Mouse (Mus musculus) effector memory CD4-positive, alpha-beta T cell, adult 5 months (primary cell): ENCODE measurements around the gene Tgfbrap1. TPM values are rescaled to one million over a fixed set of nuclear protein-coding genes. Genes with fewer than 3 reads are reported as not detected.

Experiments used
- polyA plus RNA-seq: library from polyadenylated mRNA; unstranded; fragments of 100-300 nt; shearing (Covaris generic); gene quantifications from one replicate; pipeline ENCODE4 v1.2.1, GENCODE M21; 2017

Tgfbrap1 gene
- polyA plus RNA-seq = 15.0 TPM

DNA sequence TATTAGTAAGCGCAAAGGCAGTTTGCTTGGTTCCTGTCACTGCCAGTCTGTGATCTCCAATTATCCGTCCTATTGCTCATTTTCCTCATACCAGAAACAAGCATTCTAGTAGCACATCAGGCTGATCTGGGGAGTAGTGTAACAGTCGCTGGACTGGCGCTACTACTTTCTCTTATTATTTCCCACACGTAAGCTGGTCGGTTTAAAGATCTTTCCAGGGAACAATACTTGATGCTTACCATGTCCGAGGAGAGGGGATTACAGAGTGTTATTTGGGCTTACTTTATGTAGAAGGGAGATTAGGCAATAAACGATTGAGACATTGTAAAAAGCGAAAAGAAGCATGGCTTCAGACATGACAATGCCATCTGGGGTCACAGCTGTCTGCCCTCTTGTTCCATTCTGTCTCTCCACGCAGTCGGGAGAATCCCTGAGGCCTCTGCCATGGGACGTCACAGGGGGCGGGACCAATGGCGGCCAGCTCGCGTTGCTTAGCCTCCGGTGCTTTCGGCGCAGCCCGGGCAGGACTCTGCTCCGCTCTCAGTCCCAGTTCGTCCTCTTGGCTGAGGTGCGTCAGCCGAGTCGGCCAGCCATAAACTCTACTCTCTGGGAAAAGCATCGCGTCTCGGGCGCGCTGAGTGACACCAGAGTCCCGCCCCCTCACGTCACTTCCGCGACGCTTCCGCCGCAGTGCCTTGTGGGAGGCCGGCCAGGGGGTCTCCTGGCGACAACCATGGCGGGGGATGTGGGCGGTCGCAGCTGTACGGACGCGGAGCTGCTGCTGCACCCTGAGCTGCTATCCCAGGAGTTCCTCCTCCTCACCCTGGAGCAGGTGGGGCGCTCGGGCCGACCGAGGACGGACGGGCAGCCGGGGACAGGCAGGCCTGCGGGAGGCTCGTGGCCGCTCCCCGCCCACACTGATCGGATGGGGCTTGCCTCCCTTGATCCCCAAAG, at the start of gene Tgfbrap1, which contains the start of gene AI597479:
Tgfbrap1 (minus strand) TSS at position 607 of the 954 bp plus-strand sequence.
AI597479 (plus strand) TSS at position 680 of the 954 bp plus-strand sequence.

Other genes with a start within 250 kb of the Tgfbrap1 start
- 42.1 TPM for gene Mrps9, start 247.4 kb downstream of the Tgfbrap1 start, polyA plus RNA-seq
- 0.75 TPM for gene Gpr45, start 145.8 kb downstream of the Tgfbrap1 start, polyA plus RNA-seq
- gene AI597479, start 73 bp upstream of the Tgfbrap1 start, polyA plus RNA-seq = 9.4 TPM
- gene Fhl2, start 98.3 kb upstream of the Tgfbrap1 start, polyA plus RNA-seq = 2.8 TPM